Mouse (Mus musculus) R1 (cell line): Measurements from ENCODE around the gene Hps5.

Source experiments
- DNase-seq: peaks from one replicate; pipeline ENCODE4 v3.0.0-alpha.2; 2018; ENCODE audit warnings: low read depth, low spot score

Hps5 gene

GRCm38 (mm10) chr7:46738561-46739460, 57.1 kb downstream of the Hps5 start:
- no peak for DNase-seq

DNA sequence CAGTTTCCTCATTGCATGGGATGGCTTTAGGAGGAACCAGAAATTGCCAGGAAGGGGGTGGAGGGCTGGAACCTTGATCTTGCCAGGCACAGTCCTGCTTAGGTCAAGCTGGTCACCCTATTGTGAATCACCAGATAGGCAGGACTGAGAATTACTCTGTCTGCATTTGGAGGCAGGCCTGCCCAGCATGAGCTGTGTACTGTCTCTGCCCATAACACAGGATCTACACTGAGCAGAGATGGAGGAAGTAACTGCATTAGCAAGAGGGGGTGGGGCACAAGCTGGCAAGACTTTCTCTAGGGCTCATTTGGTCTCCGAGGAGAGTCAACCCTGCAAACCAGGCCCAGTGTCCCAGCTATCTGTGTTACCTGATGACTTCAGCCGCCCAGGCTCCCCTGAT, 60.9 kb downstream of the Hps5 start:
- DNase-seq = no peak

DNA sequence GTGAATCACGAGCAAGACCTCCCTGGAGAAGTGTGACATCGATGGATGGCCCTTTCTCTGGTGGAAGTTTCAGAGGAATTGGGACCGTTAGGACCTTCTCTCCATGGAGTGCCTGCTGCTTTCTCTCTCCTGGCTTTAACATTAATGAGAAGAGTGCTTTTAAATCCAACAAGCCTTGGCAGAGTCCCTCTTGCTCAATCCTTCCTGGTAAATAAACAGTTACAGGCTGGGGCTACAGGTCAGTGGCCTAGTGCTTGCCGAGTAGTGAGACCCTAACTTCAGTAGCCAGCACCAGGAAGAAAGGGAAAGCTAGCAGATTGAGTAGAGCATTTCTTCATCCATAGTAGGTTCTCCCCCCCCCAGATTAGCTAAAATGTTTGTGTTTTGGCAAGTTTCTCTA, 63.4 kb downstream of the Hps5 start, which contains the start of gene Saa4:
TSS of gene Saa4 (minus strand) at position 146 of the 400 bp plus-strand sequence.
- no peak for DNase-seq

GRCm38 (mm10) chr7:46727584-46727983, 68.3 kb downstream of the Hps5 start:
- no peak for DNase-seq

- no peak for DNase-seq
Observed at GRCm38 (mm10) chr7:46724396-46724795, 71.5 kb downstream of the Hps5 start.

GRCm38 (mm10) chr7:46723849-46724248, 72.0 kb downstream of the Hps5 start:
- DNase-seq = no peak

GRCm38 (mm10) chr7:46723354-46723753, 72.5 kb downstream of the Hps5 start:
- DNase-seq = no peak

GRCm38 (mm10) chr7:46720460-46720859, 75.4 kb downstream of the Hps5 start:
- DNase-seq = peak; percentile 38

- no peak for DNase-seq
Observed at GRCm38 (mm10) chr7:46719526-46719925, 76.3 kb downstream of the Hps5 start.

GRCm38 (mm10) chr7:46718591-46719270, 77.1 kb downstream of the Hps5 start:
- DNase-seq = no peak

DNA sequence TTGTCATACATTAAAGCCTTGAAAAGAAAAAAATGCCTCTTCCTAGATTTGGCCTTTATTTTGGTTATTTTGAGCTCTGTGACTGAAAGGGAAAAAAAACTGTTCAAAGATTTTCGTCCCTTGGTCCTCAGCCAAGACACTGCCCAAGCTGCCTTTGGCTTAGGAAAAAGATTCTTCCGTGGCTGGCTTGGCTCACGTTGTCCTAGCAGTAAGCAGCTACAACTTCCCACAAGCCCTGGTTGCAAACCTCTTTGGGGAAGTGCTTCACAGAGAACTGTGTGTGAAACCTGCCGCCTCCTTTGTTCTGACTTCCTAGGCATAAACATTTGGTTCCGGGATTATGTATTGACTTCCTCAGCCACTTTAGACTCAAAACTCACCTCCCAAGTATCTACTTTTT, 79.0 kb downstream of the Hps5 start:
- no peak for DNase-seq

DNA sequence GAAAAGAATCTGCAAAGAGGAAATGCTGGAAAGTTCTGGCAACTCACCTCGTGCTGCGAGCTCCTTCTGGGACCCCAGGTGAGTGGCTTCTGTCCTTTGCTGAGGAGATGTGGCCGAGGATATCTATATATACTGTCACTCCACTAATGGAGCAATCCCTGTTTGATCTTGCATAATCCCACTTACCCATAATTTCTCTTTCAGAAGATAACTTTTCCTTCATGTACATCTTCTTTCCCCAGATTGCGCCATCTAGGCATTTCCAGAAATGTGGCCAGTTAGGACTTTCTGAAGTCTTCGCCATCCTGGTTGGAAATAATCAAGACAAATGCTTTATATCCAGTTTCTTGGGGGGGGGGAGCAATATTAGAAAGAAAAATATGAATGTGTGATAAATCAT, 80.3 kb downstream of the Hps5 start, which contains the start of gene Saa3:
TSS of gene Saa3 (minus strand) at position 101 of the 400 bp plus-strand sequence.
- no peak for DNase-seq

DNA sequence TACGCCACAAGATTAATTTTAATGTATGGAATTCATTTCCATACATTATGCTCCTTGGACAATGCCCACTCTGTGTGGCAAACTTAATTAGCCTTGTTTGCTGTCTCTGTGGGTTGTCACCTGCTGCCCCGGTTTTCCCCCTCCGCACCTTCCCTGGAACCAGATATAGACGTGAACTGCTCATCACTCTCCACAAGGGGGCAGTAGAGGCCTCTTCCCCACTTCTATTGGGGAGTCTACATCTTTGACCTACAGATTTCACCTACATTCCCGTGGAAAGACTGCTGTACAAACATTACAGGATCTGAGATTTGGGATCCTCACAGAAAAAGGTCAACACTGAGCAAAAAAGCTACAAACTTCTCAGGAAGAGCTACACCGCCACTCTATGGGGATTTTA, 81.3 kb downstream of the Hps5 start:
- peak; percentile 84 for DNase-seq

- peak; percentile 27 for DNase-seq
Observed at GRCm38 (mm10) chr7:46712250-46712649, 83.6 kb downstream of the Hps5 start.
